Mouse (Mus musculus) urinary bladder, postnatal 25 days (tissue): ENCODE data around the gene Shc3.
A peak's percentile ranks its signal among the peaks of the same experiment; 100 is the strongest.

ENCODE experiments used
- DNase-seq: peaks from one replicate; pipeline ENCODE4 v3.0.0; 2022; ENCODE audit warnings: low spot score

Gene Shc3

DNA sequence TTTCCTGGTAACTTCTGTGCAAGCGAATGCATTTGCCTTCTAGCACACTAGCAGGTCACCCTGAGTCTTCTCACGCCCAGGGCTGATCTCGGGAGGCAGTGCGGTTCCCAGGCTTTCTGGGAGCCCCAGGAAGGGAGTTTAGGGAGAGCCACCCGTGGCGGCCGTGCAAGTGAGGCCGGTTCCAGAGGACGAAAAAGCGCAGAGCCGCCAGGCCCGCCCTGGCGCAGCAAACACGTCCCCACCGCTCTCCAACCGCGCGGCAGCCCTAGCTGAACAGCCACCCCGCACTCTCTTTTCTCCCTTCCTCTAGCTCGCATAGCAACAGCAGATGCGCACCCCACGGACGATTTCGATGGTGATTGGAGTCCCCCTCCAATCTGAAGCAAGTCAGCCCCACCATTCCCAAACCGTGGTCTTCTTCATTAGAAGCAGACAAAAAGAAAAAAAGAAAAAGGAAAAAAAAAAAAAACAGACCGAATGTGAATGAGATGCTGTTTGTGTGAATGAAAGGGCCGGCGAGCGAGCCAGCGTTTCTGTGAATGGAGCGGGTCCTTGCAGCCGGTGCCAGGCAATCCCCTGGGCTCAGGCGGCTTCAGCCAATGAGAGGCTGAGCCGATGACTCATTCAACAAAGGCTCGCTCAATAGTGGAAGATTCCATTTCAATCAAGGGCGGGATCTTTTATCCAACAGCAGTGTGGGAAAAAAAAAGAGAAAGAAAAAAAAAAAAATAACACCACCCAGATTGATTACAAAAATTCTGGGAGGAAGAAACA, at the start of gene Shc3:
TSS of gene Shc3 (minus strand) at position 509 of the 774 bp plus-strand sequence.
- DNase-seq, result peak; percentile 24

DNA sequence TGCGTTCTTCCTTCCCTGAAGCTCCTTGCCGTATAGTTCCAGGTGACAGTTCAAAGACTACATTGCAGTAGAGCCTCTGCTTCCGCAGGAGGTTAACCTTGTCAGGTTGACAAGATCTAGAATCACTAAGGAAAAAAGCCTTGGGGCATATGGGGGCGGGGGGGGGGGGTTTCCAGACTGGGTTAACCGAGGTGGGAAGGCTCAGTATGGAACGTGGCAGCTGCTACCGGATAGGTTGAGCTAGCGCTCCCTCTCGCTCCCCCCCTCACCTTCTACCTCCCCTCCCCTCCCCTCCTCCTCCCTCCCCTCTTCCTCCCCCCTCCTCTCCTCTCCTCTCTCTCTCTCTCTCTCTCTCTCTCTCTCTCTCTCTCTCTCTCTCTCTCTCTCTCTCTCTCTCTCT, 49.4 kb upstream of the Shc3 start:
- DNase-seq, result no peak

DNA sequence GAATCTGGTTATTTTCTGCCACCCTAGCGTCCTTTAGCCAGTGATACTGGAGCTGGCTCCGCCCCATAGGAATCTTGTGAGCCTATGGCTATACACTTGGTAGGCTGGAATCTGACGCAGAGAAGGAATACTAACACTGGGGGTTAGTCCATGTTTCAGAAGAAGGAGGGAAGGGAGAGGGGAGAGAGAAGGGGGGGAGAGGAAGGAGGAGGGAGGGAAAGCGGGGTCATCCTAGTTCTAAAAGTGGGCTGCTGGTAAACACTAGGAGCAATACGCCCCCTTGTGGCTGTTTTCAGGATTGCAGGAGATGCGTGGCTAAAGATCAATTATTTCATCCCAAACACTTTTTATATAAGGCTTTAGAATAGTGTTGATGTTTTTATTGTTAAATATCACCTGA, 48.6 kb upstream of the Shc3 start:
- peak; percentile 51 for DNase-seq

DNA sequence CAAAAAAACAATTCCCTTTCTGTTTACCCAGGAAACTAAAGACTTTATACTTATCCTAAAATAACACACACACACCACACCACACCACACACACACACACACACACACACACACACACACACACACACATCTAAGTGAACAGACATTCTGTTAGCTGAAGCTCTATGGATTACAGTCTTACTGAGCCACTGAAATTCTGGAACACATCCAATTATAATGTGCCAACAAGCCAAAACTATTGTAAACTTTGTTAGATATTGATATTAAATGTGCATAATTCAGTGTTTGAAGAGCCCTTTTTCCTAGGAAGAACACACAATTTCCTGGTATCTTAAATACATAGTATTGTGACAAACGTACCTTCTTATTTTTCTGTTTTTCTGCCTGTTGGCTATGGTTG, 48.1 kb upstream of the Shc3 start:
- no peak for DNase-seq

DNA sequence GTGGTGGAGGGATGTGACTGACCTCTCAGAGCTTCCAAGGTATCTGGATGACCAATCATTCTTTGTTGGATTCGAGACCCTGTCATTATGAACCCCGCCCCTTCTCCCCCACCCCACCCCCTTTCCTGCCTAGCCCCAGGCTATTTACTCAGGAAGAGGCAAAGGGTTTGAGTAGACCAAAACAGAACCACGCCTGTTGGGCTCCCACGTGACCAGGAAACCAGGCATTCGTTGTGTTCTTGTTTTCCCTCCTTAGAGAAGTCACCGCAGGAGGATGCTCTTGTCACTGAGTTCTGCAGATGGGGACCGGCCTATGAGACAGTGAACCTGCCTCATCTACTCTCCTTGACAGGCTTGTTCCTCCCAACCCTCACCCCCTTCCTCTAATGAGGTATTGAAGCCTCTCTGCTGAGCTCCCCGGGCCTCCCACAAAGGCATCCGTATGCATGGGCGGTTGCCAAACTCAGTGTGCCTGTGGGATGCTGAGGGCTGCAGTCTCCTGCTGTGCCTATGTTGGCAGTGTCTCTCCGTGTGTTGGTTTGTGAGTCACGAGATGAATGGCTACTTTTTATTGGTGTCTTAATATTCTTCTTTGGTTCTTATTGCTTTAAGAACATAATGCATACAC, 47.3 kb upstream of the Shc3 start:
- no peak for DNase-seq

DNA sequence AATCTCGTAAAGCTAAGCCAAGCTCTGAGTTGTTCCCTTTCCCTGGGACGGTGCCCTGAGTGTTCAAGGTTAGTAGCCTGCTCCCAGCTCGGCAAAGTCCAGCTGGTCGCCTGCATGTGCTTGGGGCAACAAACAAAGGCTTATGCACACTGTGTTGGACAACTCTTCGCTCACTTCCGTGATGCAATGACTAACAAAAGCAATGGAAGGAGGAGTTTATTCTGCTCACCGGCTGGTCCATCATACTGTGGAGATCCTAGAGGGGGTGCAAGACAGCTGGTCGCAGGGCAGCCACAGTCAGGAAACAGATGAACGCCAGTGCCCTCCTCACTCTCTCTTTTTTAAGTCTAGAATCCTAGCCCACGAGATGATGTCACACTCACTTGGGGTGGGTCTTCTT, 46.6 kb upstream of the Shc3 start:
- DNase-seq, result no peak

DNA sequence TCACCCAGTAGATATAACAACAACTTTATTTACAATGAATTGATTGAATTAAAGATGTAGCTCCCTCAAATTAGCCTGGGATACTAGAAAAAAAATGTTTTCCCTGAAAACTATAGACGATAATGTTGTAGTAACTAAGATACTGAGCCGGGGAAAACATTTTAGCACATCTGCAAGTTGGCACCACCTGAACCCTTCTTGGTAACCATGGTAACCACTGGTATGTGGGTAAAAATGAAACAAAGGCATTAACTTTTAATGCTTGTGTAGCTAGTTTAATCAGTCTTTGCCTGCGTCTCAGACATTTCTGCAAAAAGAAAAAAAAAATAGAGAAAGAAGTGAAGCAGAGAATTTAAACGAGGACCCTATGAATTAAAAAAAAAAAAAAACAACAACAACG, 42.3 kb upstream of the Shc3 start:
- DNase-seq, result no peak

DNA sequence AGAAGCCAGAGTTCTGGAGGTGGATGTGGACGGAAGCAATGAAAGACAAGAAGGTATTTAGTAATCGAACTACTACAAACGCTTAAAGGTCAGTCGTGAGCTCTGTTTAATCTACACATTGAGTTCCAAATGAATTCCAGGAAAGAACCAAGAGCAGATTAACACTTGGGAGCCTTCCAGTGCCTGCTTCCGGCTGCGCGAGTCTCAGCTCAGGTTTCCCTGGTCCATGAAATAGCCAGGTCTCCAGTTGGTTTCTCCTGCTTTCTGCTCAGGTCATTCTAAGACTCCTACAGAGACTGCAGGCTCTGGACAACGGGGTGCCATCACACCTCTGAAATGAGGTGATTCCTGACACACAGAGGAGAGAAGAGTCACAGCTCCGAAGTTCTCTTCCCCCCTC, 41.8 kb upstream of the Shc3 start:
- no peak for DNase-seq

DNA sequence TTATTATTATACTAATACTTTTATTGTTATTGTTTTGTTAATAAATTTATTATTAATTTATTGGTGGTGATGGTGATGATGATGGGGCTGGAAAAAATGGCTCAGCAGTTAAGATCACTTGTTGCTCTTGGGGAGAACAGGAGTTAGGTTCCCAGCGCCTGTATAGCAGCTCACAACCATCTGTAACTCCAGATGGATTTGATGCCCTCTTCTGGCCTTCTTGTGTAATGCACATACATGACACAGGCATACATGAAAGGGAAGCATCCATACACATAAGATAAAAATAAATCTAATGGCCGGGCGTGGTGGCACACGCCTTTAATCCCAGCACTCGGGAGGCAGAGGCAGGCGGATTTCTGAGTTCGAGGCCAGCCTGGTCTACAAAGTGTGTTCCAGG, 40.0 kb upstream of the Shc3 start:
- no peak for DNase-seq

DNA sequence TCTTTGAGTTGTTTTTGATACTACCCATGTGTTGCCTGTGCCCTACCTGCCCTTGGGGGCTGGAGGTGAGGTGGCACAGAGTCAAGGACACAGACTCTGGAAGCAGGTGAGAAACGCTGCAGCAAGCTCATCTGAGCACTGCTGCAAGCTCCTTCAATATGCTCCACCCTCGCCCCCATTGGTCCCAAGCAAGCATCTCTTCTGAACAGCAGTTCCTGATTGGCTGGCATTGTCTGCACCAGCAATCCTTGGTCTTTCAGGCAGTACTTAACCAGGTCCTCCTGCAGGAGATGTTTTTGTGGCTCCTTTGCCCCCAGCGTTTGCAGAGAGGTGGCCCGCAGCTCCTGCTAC, 34.6 kb upstream of the Shc3 start:
- no peak for DNase-seq

DNA sequence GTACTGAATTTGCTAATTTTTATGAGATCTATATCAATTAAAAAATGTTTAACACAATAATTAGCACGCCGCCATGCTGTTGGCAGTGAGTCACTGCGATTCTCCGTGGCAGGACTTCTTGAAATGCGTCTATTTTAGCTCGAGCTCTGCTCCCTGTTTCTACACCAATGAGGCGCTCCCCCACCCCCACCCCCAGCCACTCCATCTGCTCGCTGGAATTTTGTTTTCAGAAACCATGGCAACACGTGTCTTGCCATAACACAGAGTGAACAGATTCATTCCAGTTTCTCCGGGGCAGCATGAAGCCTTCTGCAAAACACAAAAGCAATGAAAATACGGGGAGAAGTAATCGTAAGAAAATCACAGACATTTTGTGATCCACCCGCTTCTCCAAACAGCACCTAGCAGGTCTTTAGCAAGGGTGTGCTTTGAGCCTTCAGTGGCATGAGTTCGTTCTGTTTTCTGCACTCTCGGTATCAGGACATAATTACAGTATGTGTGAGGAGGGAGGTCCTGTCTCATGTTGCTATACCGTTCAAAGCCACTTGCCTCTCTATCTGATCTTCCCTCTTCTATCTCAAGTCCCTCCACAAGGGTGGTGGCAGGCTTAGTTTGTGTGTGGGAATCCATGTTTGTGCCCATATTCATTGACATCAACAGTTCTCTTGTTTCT, 34.1 kb upstream of the Shc3 start:
- no peak for DNase-seq

DNA sequence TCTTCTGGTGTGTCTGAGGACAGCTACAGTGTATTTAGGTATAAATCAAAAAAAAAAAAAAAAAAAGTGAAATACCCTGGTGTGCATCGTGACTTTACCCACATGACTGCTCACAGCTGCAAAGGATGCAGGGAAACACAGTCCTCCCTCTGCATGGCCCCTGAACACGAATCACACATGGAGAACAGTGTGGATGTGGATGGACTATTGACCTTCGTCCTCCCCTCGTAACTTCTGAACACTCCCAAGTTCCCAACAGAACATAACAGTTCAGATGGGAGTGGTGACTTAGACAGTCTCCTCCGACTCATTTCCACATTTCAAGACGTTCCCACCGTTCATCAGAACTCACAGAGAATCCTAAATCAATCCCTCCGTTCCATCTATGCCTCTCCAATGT, 33.5 kb upstream of the Shc3 start:
- no peak for DNase-seq

DNA sequence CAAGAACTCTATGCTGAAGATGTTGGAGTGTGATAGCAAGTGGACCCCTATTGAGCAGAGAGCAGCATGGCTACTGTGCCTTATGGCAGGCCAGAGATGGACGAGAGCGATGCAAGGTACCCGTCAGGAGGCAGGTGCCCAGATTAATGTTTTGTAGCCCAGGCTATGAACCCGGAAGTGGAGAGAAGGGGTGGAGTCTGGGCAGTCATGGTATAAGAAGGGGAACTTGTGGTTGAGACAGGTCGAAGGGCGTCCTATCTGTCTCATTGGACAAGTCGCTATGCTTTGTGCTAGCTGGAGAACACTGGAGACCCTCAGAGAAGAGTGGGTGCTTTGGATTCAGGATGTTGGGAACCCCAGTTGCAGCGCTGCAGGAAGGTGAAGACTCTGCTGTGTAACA, 30.9 kb upstream of the Shc3 start:
- DNase-seq, result no peak

DNA sequence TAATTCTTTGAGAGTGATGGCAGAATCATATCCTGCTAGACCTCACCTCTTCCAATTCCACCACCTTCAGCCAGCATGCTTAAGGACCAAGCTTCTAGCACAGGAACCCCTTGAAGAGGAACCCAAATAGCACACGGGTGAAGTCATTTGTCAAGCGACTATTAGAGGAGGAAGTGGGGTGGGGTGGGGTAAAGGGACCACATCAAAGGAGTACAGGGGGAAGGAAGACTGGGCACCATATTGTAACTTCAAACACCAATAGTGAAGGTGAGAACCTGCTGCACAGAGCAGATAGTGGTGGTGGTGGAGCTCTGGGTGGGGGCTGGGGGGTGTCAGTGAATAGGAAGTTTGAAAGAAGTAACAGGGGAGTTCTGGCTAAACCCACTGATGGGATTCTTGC, 28.8 kb upstream of the Shc3 start:
- DNase-seq, result no peak

DNA sequence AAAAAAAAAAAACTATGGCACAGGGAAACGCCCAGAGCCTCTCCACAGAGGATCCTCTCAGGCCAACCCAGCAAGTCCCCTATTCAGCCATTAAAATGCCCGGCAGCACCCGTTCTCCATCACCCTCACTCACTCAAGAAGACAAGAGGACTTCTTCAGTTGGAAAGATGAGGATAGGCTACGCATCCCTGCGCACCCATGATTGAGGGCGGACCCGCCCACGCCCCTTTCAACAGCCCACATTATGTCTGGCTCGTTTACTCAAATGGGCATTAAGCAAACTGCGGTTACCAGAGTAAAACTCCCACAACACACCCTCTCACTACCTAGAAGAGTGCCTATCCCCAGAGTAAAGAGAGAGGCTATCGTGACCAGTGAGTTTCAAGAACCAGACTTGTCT, 26.2 kb upstream of the Shc3 start:
- DNase-seq, result no peak

DNA sequence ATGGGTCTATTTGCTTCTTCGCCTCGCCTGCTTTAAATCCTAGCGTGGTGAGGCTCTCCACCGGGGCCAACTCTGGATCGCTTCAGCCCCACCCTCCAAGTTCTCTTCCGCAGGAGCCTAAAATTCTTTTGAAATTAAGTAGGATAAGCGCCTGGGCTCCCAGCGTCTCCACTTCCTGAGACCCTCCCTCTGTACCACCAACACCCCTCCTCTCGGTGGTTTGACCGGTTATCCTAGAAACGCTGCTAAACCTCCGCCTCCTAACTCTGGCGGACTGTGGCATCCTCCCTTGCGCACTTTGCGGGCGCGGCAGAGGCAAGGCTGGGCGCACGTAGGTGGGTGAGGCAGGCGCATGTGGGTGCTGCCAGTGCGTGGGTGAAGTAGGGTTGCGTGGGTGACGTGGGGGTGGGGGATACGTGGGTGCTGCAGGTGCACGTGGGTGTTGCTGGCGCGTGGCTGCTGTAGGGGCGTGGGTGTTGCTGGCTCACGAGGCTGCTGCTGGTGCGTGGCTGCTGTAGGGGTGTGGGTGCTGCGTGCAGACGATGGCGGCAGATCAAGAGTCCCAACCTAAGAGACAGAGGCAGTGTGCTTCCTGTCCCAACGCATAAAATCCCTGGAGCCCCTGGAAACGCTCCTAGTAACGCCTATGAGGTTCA, 25.6 kb upstream of the Shc3 start:
- DNase-seq, result no peak

DNA sequence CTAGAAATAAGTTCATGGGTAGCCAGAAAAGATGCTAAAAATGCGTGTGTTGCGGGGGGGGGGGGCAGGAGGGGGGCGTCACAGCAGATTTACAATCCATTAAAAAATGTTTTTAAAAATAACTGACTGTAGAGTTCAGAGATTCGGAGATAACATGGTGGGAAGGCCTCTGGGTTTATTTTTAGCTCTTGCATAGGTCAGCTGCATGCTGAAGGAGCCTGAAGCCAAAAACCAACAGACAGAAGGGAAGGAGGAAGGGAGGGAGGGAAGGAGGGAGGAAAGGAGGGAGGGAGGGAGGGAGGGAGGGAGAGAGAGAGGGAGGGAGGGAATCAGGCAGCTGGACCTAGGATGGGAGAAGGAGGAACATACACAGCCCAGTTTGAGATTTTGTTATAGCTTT, 18.8 kb upstream of the Shc3 start:
- no peak for DNase-seq

DNA sequence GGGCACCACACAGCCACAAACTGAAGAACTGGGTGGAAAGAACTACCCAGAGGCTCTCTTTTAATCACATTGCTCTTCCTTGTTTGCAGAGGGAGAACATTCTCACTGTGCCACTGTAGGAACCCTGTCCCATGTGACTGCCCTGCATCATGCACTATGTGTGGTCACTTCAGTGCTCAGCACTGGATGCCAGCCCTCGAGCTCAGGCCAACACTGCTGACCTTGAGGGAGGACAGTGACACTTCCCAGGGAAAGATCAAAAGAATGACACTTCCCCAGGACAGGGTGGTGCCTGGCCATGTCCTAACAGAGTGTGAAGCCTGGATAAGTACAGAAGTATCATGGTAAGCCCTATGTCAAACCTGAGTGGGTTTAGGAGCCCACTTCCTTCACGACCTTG, 13.0 kb upstream of the Shc3 start:
- DNase-seq, result no peak

DNA sequence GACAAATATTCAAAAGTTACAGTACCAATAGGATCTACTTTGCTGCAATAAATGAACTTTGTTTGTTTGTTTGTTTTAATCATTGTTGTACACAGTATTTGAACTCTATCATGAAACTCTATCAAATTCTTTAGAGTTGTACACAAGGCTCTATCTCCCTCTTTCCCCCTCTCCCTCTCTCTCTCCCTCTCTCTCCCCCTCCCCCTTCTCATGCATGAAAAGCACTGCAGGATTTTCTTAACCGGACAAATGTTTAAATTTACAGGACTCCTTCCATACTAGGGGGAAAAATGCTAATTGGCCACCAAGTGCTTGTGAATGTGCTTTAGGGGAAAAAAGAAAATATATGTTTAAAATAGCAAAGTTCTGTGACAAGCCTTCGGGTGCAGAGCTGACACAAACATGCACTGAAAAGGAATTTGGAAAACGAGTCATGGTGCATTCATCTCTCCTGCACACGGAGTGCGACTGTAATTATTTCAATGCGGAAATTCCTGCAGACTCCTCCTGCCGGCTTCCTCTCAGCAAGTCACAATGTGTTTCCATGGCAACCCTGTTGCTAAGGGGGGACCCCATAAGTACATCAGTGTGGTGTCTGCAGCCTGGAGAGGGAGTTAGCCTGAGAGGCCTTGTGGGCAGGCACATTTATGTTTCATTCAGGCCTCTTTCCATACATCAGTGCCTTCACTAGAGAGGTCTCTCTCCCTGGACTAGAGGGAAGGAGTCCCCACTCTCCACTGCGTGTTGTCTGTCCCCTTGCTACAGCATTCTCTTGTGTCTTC, 11.2 kb upstream of the Shc3 start:
- no peak for DNase-seq

DNA sequence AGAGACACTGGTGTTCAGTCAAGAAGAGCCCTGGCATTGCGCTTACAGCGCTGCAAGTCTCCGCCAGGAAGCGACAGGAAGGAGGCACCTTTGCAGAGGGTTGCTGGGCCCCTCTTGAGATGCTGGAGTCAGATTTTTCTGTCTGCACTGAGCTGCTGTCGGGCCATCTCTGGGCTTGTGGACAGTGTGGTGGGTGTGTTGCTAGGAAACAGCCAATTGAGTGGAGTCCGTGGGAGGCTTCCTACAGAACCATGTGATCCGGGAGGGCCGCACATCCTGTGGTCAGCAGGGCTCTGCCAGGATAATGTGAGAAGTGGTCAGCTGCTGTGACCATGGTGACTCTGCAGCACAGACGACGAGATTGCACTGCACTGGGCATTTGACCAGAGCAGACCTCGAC, 4.6 kb upstream of the Shc3 start:
- DNase-seq, result no peak

DNA sequence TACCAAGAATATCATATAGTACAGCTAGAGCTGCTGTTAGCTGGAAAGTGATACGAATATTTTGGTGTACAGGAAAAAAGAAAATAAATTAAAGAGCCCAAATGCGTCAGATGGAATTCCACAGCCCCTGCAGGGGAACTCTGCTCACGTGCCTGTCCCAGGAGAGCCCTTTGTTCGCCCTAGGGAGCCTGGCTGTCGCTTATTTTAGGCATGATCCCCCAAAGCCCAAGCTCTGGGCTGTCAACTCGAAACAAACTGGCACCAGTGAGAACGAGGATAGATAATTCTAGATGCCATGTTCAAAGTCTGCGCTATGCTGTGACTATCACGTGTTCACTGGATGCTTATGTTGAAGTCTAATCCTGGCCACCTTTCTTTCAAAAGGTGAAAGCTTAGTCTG, 892 bp upstream of the Shc3 start:
- no peak for DNase-seq

DNA sequence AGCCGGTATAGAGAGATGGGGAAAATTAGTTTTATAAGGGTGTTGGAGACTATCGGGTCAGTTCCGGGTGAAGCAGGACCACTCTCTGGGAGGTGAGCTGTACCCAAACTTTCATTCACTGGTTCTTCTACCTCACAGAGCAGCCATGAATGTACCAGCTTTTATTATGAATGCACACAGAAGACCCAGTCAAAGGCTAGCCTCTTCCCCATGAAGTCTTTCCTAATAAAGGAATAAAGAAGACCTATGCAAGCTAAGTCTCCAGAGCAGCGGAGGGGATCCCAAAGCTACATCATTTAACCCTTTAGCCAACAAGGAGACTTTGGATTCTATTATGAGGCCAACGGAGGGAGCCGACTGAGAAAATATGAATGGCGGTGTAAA, 458 bp upstream of the Shc3 start:
- no peak for DNase-seq
